Comparison of ENCODE assay signal across 8 mouse cellular contexts in the genomic region with DNA sequence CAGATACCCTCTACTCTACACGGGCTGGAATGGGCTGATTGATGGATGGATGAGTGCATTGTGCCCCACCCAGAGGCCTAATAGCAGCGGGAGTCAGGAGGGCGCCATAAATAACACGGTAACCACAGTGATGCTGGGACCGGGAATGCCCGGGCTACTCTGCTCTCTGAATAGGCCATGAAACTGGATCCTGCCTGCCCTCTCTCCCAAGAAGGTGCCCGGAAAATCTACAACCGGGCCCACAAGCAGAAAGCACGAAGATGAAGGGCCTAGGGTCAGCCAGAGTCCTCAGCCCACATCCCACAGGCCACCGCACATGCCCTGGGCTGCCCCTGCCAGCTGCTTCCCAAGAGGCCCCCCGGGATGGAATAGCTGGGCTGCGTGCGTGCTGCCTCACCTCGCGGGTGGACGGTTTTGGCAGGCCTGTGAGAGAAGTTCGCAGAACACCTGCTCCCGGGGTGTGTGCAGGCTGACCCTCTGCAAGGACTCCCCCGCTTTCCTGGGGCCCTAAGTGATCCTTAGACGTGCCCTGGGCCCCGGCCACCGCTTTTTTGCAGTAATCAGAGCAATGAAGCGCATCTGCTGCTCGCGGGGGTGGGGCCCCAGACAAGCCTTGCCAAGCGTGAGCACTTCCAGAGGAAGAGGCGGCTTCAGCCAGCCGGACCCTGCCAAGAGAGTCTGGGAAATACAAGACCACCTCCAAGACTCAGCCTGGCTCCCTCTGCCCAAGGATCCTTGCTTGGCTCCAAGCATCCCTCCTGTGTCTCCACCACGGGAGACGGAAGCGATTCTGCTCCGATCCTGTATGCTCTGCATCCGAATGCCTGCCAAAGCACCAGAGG.
A peak's percentile ranks its signal among the peaks of the same experiment; 100 is the strongest.
DNase-seq lines count a peak whose midpoint lies in the region; ATAC-seq and TF ChIP-seq lines count a peak whose summit lies in the region.

No protein-coding gene starts in this region.

- H3K27me3 ChIP-seq in intestine, embryonic 14.5 days (replicated peaks; ENCODE audit: control insufficient read depth, insufficient read depth, low read length) = no peaks in the 10 kb centered on the region

- peaks cover 7% of the 10 kb centered on the region for H3K4me1 ChIP-seq in intestine, embryonic 14.5 days (replicated peaks; ENCODE audit: control insufficient read depth, insufficient read depth, low read length)

- peak overlapping the region; percentile 35 for H3K4me2 ChIP-seq in intestine, embryonic 14.5 days (ENCODE audit: low read length)

- peak; percentile 75 for ATAC-seq in intestine, embryonic 14.5 days (replicated peaks; ENCODE audit: low FRiP score, low TSS enrichment, low read depth)
- no peak for ATAC-seq in monocyte, adult 5-6 weeks (replicated peaks; ENCODE audit: insufficient number of reproducible peaks, low FRiP score, low TSS enrichment, poor library complexity, severe bottlenecking)

- 14% methylated on average over 33 of the region's 33 CpGs for WGBS in intestine, embryonic 14.5 days

- TF ChIP-seq CTCF in gastrocnemius, adult 2 months (IDR thresholded peaks at IDR 0.05) = no peak

- peak; percentile 29 for DNase-seq in gastrocnemius, adult 2 months
- DNase-seq in gastrocnemius, adult 18-20 months (ENCODE audit: low spot score) = no peak
- peak; percentile 10 for DNase-seq in right cerebral cortex, postnatal 14 days
- DNase-seq in right cerebral cortex, adult 18-20 months = no peak
- DNase-seq in intestine, embryonic 14.5 days (ENCODE audit: low spot score) = peak; percentile 69
- peak; percentile 62 for DNase-seq in retina, embryonic 14.5 days (ENCODE audit: low spot score)
- no peak for DNase-seq in natural killer cell, adult 2 months (ENCODE audit: low spot score in 2 of 2)

- peak overlapping the region; percentile 38 for H3K4me3 ChIP-seq in gastrocnemius, adult 2 months
- no peak overlapping the region for H3K4me3 ChIP-seq in intestine, embryonic 14.5 days (ENCODE audit: low read depth, low read length)

- intact Hi-C loops in gastrocnemius, adult 2 months (cut with DNase I) = no loop called here

- no peak overlapping the region for H3K27ac ChIP-seq in gastrocnemius, adult 2 months
- no peak overlapping the region for H3K27ac ChIP-seq in intestine, embryonic 14.5 days (ENCODE audit: low read depth)

- H3K9me3 ChIP-seq in intestine, embryonic 14.5 days (ENCODE audit: control insufficient read depth, low read length) = no peaks in the 10 kb centered on the region

- H3K9ac ChIP-seq in intestine, embryonic 14.5 days (ENCODE audit: low read length) = no peak overlapping the region

- H3K36me3 ChIP-seq in intestine, embryonic 14.5 days (ENCODE audit: control insufficient read depth, insufficient read depth, low read length) = no peaks in the 10 kb centered on the region

Comparison
In these comparisons a context has a peak if more than half of its experiments do, and no peak if none do; other contexts are left out.
1. DNase-seq: peak in gastrocnemius, adult 2 months (single experiment), right cerebral cortex, postnatal 14 days (single experiment), intestine, embryonic 14.5 days (single experiment) and retina, embryonic 14.5 days (single experiment); none in gastrocnemius, adult 18-20 months (single experiment), right cerebral cortex, adult 18-20 months (single experiment) and natural killer cell, adult 2 months (0 of 2).